Mouse (Mus musculus) hematopoietic stem cell, adult 5-6 weeks (primary cell): ENCODE results near the gene Adprhl2. TPM values are rescaled to one million over a fixed set of nuclear protein-coding genes. Genes with fewer than 3 reads are reported as not detected.

Source experiments
- ATAC-seq, 2 experiments: fragments of 125-278 bp in 1 of 2; replicated peaks in 1 of 2; 2 replicates each; pipeline ENCODE4 v1.8.0; 2016 to 2017; ENCODE audit warnings: inconsistent platforms in 2 of 2, mild to moderate bottlenecking in 2 of 2, moderate number of reproducible peaks in 2 of 2, low read depth in 1 of 2, moderate TSS enrichment in 1 of 2; ENCODE audit not compliant: low FRiP score in 2 of 2, poor library complexity in 2 of 2, severe bottlenecking in 2 of 2, insufficient read depth in 1 of 2, low TSS enrichment in 1 of 2
- total RNA-seq: library from RNA; stranded (forward); fragments of 172-1452, 232-1000 nt; gene quantifications from 2 replicates; pipeline ENCODE4 v1.2.3, GENCODE M21; 2017

The Adprhl2 gene
- 27.8 and 30.4 TPM in 2 replicates for total RNA-seq

GRCm38 (mm10) chr4:126321111-126321853 is at the start of gene Adprhl2:
Gene Adprhl2 (minus strand): TSS chr4:126321703.
- peak; percentile 95 to 97 for ATAC-seq

- no peak for ATAC-seq
Measured at GRCm38 (mm10) chr4:126360069-126360468, 38.6 kb upstream of the Adprhl2 start.

- ATAC-seq, result no peak
Measured at GRCm38 (mm10) chr4:126343451-126343850, 21.9 kb upstream of the Adprhl2 start.

GRCm38 (mm10) chr4:126339461-126339860 is 18.0 kb upstream of the Adprhl2 start:
- no peak for ATAC-seq

GRCm38 (mm10) chr4:126332358-126332757 is 10.9 kb upstream of the Adprhl2 start:
- ATAC-seq, result no peak

- no peak for ATAC-seq
Measured at GRCm38 (mm10) chr4:126331751-126332150, 10.2 kb upstream of the Adprhl2 start.

DNA sequence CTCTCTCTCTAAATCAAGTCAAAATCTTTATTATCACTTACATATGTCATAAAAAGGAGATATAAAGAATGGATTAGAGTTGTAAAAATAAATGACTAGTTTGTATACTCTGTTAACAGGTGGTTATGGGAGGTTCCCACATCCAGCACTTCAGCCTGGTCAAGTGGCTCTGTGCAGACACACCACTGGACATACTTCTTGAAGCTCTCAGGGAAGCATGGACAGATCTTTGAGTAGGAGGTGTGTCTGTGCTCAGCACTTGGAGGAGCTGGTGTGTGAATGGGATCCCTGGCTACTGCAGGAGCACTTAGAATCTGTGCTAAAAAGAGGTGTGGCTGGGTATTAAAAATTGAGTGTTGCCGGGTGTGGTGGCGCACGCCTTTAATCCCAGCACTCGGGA is 8.8 kb upstream of the Adprhl2 start:
- no peak for ATAC-seq

DNA sequence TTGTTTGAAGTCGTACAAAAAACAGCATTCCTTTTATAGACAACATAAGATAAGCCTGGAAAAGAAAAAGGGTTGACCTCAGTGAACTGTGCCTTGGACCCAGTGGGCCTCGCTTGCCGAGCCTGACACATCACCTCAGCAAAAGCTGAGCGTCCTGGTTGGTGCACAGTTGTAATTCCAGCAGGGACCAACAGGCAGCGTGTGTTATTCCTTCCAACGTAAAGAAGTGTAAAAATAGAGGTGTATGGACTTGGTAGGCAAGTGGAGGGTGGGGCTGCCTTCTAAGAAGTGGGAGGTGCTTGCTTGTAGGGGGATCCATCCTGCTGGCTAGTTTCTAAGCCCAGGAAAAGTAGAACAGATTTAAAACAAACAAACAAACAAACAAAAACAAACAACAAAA is 4.5 kb upstream of the Adprhl2 start:
- ATAC-seq, result no peak

DNA sequence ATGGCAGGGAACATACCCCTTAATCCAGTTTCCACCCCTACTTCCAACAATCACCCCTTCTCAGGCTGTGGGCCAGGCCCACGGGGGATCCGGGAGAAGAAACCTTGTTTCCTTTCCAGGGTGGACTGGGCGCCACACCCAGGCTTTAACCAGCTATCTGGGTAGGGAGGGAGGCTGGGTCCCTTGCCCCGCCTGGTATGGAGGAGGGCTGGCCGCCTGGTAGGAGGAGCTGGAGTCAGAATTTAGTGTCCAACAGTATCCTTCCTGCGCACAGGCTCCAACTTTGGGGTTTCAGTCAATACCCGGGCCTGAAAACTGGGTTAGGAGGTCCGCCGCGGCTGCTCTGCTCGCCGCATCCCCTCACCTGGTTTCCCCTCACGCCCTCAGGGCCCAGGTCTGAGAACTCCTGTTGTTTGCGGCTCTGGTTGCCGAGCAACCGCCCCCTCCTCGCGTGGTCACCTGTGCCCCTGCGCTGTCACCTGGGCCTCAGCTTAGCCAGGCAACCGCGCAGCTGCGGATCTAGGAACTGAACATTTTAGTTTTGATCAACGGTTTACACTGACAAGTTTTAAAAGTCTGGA is 3.9 kb upstream of the Adprhl2 start, which contains the start of gene Tekt2:
Gene Tekt2, minus strand, starts transcription at position 408 of the 581 bp plus-strand sequence.
- ATAC-seq, result no peak

GRCm38 (mm10) chr4:126324861-126325260 is 3.4 kb upstream of the Adprhl2 start:
- ATAC-seq, result no peak

DNA sequence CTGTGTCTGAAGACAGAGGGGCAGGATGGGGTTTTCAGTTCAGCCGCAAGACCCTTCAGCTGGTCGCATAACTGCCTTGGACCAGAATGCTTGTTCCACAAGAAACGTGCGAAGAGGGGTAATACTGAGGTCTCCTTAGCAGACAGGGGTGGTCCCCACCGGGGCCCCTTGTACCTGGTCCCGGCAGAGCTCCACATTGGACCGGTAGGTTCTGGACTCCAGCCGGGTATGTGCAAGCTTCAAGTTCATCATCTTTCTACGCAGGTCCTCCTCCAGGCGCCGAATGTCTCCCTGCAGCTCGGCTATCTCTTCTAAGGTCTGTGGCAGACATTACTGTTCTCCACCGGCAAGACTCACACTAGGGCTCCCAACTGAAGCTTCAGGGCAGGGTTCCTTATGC is 1.1 kb upstream of the Adprhl2 start:
- no peak for ATAC-seq

- peak in 1 of 2 experiments; percentile 9; a peak in 1 of 4 replicates for ATAC-seq
Measured at GRCm38 (mm10) chr4:126321854-126322511, 480 bp upstream of the Adprhl2 start.

DNA sequence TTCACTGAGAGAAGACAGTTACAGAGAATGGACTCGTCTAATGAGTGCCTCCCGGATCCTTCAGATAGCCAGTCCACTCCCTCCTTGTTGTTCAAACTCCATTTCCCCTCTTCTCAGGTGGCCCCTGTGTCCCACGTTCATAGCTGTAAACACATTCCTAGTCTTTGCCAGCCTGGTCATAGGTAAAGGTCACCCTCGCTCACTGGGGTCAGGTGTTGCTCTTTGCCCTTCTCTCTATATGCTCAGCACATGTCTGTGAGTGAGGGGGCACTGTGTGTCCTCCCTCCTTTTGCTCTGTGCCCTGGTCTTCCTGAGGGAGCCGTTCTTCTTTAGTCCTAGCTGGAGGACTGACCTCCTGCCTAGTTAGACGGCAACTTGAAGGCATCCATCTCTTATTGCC is 1.7 kb downstream of the Adprhl2 start:
- ATAC-seq, result no peak

- ATAC-seq, result no peak
Measured at GRCm38 (mm10) chr4:126316443-126317040, 5.0 kb downstream of the Adprhl2 start.

DNA sequence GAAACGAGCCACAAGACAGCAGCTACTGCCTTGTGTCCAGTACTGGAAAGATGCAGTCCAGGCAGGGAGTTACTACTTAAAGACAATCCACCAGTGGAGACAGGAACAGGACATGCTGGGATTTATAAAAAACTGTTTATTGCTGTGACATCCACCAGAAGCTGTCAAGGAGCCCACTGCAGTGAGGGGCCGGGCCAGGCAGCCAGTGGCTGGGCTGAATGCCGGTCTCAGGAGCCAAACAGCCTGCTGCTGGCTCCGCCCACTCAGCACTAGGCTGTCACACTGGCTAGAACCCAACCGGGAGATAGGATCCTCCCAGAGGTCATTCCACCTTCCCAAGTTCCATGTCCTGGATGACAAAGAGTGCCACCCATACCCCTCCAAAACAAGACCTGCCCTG is 5.6 kb downstream of the Adprhl2 start:
- ATAC-seq, result no peak

GRCm38 (mm10) chr4:126314393-126314792 is 7.1 kb downstream of the Adprhl2 start:
- ATAC-seq, result no peak

- ATAC-seq, result no peak
Measured at GRCm38 (mm10) chr4:126313202-126313601, 8.3 kb downstream of the Adprhl2 start.

DNA sequence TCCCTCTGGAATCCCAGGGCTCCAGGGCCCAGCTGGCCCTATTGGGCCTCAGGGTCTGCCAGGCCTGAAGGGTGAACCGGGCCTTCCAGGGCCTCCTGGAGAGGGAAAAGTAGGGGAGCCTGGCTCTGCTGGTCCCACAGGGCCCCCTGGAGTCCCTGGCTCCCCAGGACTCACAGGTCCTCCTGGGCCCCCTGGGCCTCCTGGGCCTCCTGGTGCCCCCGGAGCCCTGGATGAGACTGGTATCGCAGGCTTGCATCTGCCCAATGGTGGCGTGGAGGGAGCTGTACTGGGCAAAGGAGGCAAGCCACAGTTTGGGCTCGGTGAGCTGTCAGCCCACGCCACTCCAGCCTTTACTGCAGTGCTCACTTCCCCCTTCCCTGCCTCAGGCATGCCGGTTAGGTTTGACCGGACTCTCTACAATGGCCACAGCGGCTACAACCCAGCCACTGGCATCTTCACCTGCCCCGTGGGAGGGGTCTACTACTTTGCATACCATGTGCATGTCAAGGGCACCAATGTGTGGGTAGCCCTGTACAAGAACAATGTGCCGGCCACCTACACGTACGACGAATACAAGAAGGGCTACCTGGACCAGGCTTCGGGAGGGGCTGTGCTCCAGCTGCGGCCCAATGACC is 9.8 kb downstream of the Adprhl2 start:
- ATAC-seq, result no peak
